Mouse (Mus musculus): Measurements from ENCODE around the gene Sh3bgrl3. TPM values are rescaled to one million over a fixed set of nuclear protein-coding genes. Genes with fewer than 3 reads are reported as not detected.

Gene Sh3bgrl3
- polyA plus RNA-seq, 1 experiment: 489 TPM

DNA sequence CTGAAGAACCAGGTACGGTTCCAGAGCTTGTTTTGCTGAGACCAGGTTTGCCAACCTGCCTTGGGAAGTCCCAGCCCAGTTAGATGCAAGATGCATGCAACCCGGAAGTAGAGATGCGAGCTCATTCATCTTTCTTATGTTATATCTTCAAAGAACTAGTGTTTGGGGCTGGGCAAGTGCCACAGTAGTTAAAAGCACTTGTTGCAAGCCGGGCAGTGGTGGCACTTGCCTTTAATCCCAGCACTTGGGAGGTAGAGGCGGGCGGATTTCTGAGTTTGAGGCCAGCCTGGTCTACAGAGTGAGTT lies 37.4 kb downstream of the Sh3bgrl3 start:
- H3K27ac ChIP-seq (ENCODE audit: insufficient read depth, low read length): no peak overlapping the region
- no peak for TF ChIP-seq POLR2A (IDR thresholded peaks at IDR 0.05; ENCODE audit: extremely low read depth, insufficient read depth, low read length)
- TF ChIP-seq CTCF (IDR thresholded peaks at IDR 0.05; ENCODE audit: extremely low read depth, insufficient read depth, low read length): no peak
- H3K4me1 ChIP-seq (ENCODE audit: control insufficient read depth, insufficient read depth, low read length): no peaks in the 10 kb centered on the region
- H3K4me3 ChIP-seq (ENCODE audit: insufficient read depth, low read length): no peak overlapping the region

DNA sequence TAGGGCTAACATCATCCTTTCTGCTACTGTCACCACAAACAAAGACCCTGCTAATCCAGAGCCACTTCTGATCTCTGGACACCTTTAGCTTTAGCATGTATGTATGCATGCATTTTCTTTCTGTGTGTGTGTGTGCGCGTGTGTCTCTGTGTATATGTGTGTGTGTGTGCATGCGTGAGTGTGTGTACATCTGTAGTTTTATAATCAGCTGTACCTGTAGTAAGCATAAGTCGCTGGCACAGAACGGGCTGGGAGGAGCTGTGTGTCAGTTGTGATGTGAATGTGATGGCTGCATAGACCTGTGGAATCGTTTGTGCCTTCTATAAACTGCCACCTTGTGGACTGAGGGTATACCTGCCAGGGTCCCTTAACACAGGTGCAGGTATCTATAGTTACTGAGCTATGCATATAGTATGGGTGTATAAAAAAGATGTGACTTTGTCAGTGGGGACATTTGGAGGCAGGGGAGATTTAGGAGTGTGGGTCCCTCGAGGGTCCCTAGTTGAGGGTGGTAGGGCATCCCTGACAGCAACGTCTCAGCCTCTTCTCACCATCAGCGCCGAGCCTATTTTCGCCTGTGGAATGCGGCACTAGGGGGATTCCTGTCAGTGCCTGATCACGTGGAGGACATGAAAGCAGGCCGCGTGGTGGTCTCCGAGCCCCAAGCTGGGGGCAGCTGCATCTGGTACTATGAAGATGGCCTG lies 37.9 kb downstream of the Sh3bgrl3 start:
- Histone ChIP-seq H3K4me1 (ENCODE audit: control insufficient read depth, insufficient read depth, low read length) (no peaks in the 10 kb centered on the region), H3K4me3 (ENCODE audit: insufficient read depth, low read length) (no peak overlapping the region), H3K27ac (ENCODE audit: insufficient read depth, low read length) (no peak overlapping the region)
- TF ChIP-seq CTCF (IDR thresholded peaks at IDR 0.05; ENCODE audit: extremely low read depth, insufficient read depth, low read length): no peak
- TF ChIP-seq POLR2A (IDR thresholded peaks at IDR 0.05; ENCODE audit: extremely low read depth, insufficient read depth, low read length): no peak

DNA sequence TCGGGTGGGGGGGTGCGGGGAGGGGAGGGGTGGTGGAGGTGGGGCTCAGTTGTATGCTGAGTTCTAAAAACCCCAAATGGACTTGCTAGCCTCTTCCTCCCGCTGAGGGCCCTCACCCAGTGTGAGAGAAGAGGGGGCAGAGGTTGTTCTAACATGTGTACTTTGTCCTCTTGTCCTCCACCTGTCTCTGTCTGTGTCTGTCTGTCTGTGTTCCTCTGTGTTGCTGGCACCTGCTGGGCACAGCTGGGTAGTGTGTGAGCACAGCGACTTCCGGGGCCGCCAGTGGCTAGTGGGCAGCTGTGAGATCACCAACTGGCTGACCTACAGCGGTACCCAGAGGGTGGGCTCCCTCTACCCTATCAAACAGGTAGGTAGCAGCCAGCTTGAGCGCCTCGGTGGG lies 39.6 kb downstream of the Sh3bgrl3 start:
- Histone ChIP-seq H3K4me1 (ENCODE audit: control insufficient read depth, insufficient read depth, low read length) (no peaks in the 10 kb centered on the region), H3K4me3 (ENCODE audit: insufficient read depth, low read length) (no peak overlapping the region), H3K27ac (ENCODE audit: insufficient read depth, low read length) (no peak overlapping the region)
- TF ChIP-seq CTCF (IDR thresholded peaks at IDR 0.05; ENCODE audit: extremely low read depth, insufficient read depth, low read length) (no peak), POLR2A (IDR thresholded peaks at IDR 0.05; ENCODE audit: extremely low read depth, insufficient read depth, low read length) (no peak)

GRCm38 (mm10) chr4:134087412-134087811 lies 41.2 kb downstream of the Sh3bgrl3 start:
- TF ChIP-seq CTCF (IDR thresholded peaks at IDR 0.05; ENCODE audit: extremely low read depth, insufficient read depth, low read length) (peak; percentile 65), POLR2A (IDR thresholded peaks at IDR 0.05; ENCODE audit: extremely low read depth, insufficient read depth, low read length) (no peak)
- Histone ChIP-seq H3K27ac (ENCODE audit: insufficient read depth, low read length) (no peak overlapping the region), H3K4me3 (ENCODE audit: insufficient read depth, low read length) (no peak overlapping the region), H3K4me1 (ENCODE audit: control insufficient read depth, insufficient read depth, low read length) (no peaks in the 10 kb centered on the region)

GRCm38 (mm10) chr4:134084999-134085398 lies 43.6 kb downstream of the Sh3bgrl3 start:
- H3K27ac ChIP-seq (ENCODE audit: insufficient read depth, low read length): no peak overlapping the region
- no peaks in the 10 kb centered on the region for H3K4me1 ChIP-seq (ENCODE audit: control insufficient read depth, insufficient read depth, low read length)
- H3K4me3 ChIP-seq (ENCODE audit: insufficient read depth, low read length): no peak overlapping the region
- no peak for TF ChIP-seq POLR2A (IDR thresholded peaks at IDR 0.05; ENCODE audit: extremely low read depth, insufficient read depth, low read length)
- TF ChIP-seq CTCF (IDR thresholded peaks at IDR 0.05; ENCODE audit: extremely low read depth, insufficient read depth, low read length): no peak

- Histone ChIP-seq H3K4me1 (ENCODE audit: control insufficient read depth, insufficient read depth, low read length) (no peaks in the 10 kb centered on the region), H3K27ac (ENCODE audit: insufficient read depth, low read length) (no peak overlapping the region), H3K4me3 (ENCODE audit: insufficient read depth, low read length) (peak overlapping the region; percentile 44)
- no peak for TF ChIP-seq POLR2A (IDR thresholded peaks at IDR 0.05; ENCODE audit: extremely low read depth, insufficient read depth, low read length)
- TF ChIP-seq CTCF (IDR thresholded peaks at IDR 0.05; ENCODE audit: extremely low read depth, insufficient read depth, low read length): no peak
Measured at GRCm38 (mm10) chr4:134082460-134082859, 46.1 kb downstream of the Sh3bgrl3 start.

DNA sequence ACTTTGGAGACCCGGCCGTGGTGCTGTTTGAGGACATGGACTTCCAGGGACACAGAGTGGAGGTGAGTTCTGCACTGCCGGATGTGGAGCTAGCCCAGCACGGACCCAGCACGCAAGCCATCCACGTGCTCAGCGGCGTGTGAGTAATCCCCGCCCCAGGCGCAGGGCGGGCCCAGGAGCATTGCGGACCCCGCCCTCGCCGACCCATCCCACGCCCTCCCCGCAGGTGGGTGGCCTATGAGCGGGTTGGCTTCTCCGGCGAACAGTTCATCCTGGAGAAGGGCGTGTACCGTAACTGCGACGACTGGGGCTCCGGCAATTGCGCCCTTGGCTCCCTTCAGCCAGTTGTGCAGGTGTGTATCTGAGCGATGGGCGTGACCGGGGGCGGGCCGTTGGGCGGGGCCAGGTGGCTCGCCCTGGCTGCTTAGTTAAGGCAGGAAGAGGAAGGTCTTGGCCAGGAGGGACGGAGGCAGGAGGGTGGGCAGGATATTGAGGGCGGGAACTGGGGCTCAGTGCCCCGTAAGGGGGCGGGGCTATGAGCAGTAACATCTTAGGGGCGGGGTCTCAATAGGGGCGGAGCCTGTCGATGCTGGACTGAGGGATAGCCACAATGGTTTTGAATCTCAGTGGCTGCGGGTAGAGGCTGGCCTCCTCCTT lies 46.7 kb downstream of the Sh3bgrl3 start:
- Histone ChIP-seq H3K4me3 (ENCODE audit: insufficient read depth, low read length) (peak overlapping the region; percentile 44), H3K4me1 (ENCODE audit: control insufficient read depth, insufficient read depth, low read length) (no peaks in the 10 kb centered on the region), H3K27ac (ENCODE audit: insufficient read depth, low read length) (no peak overlapping the region)
- TF ChIP-seq CTCF (IDR thresholded peaks at IDR 0.05; ENCODE audit: extremely low read depth, insufficient read depth, low read length): no peak
- peak; percentile 17; the same call in 1 of the 2 replicates for TF ChIP-seq POLR2A (IDR thresholded peaks at IDR 0.05; ENCODE audit: extremely low read depth, insufficient read depth, low read length)

GRCm38 (mm10) chr4:134080674-134081073 lies 47.9 kb downstream of the Sh3bgrl3 start:
- Histone ChIP-seq H3K4me3 (ENCODE audit: insufficient read depth, low read length) (no peak overlapping the region), H3K4me1 (ENCODE audit: control insufficient read depth, insufficient read depth, low read length) (no peaks in the 10 kb centered on the region), H3K27ac (ENCODE audit: insufficient read depth, low read length) (no peak overlapping the region)
- TF ChIP-seq POLR2A (IDR thresholded peaks at IDR 0.05; ENCODE audit: extremely low read depth, insufficient read depth, low read length): no peak
- no peak for TF ChIP-seq CTCF (IDR thresholded peaks at IDR 0.05; ENCODE audit: extremely low read depth, insufficient read depth, low read length)

GRCm38 (mm10) chr4:134078694-134079093 lies 49.9 kb downstream of the Sh3bgrl3 start:
- Histone ChIP-seq H3K4me3 (ENCODE audit: insufficient read depth, low read length) (no peak overlapping the region), H3K27ac (ENCODE audit: insufficient read depth, low read length) (no peak overlapping the region), H3K4me1 (ENCODE audit: control insufficient read depth, insufficient read depth, low read length) (no peaks in the 10 kb centered on the region)
- no peak for TF ChIP-seq POLR2A (IDR thresholded peaks at IDR 0.05; ENCODE audit: extremely low read depth, insufficient read depth, low read length)
- TF ChIP-seq CTCF (IDR thresholded peaks at IDR 0.05; ENCODE audit: extremely low read depth, insufficient read depth, low read length): peak; percentile 44

Other genes with a start within 250 kb of the Sh3bgrl3 start
- gene Rps6ka1, start 241.0 kb downstream of the Sh3bgrl3 start, polyA plus RNA-seq (2012; rRNA removed): 13.2 and 13.3 TPM in 2 replicates
- gene Hmgn2, start 160.1 kb downstream of the Sh3bgrl3 start, polyA plus RNA-seq (2012; rRNA removed): 158 TPM in 2 replicates
- 66.2 and 68.2 TPM in 2 replicates for gene Dhdds, start 127.9 kb downstream of the Sh3bgrl3 start, polyA plus RNA-seq (2012; rRNA removed)
- not detected in 2 replicates for gene Lin28a, start 109.9 kb downstream of the Sh3bgrl3 start, polyA plus RNA-seq (2012; rRNA removed)
- gene Zfp683, start 75.0 kb downstream of the Sh3bgrl3 start, polyA plus RNA-seq (2012; rRNA removed): not detected in 2 replicates
- 4.5 and 5.1 TPM in 2 replicates for gene Crybg2, start 68.0 kb downstream of the Sh3bgrl3 start, polyA plus RNA-seq (2012; rRNA removed)
- gene Cd52, start 33.7 kb downstream of the Sh3bgrl3 start, polyA plus RNA-seq (2012; rRNA removed): 4.2 and 5.5 TPM in 2 replicates
- gene Ubxn11, start 26.2 kb downstream of the Sh3bgrl3 start, polyA plus RNA-seq (2012; rRNA removed): 45.4 and 51.3 TPM in 2 replicates
- 16.0 and 22.2 TPM in 2 replicates for gene Cep85, start 58.3 kb upstream of the Sh3bgrl3 start, polyA plus RNA-seq (2012; rRNA removed)
- gene Gm7534, start 74.2 kb upstream of the Sh3bgrl3 start, polyA plus RNA-seq (2012; rRNA removed): not detected in 2 replicates
- 0.08 TPM in 1 of 2 replicates, not detected in the other for gene Catsper4, start 98.6 kb upstream of the Sh3bgrl3 start, polyA plus RNA-seq (2012; rRNA removed)
- gene Cnksr1, start 109.6 kb upstream of the Sh3bgrl3 start, polyA plus RNA-seq (2012; rRNA removed): 0.35 and 0.68 TPM in 2 replicates
- not detected in 2 replicates for gene E130218I03Rik, start 114.9 kb upstream of the Sh3bgrl3 start, polyA plus RNA-seq (2012; rRNA removed)
- 12.0 and 13.5 TPM in 2 replicates for gene Zfp593, start 116.8 kb upstream of the Sh3bgrl3 start, polyA plus RNA-seq (2012; rRNA removed)
- gene Gm30191, start 118.1 kb upstream of the Sh3bgrl3 start, polyA plus RNA-seq (2012; rRNA removed): not detected in 2 replicates
- 7.7 and 8.5 TPM in 2 replicates for gene Grrp1, start 125.3 kb upstream of the Sh3bgrl3 start, polyA plus RNA-seq (2012; rRNA removed)
- gene Pdik1l, start 159.1 kb upstream of the Sh3bgrl3 start, polyA plus RNA-seq (2012; rRNA removed): 8.9 and 9.1 TPM in 2 replicates
- gene Trim63, start 186.3 kb upstream of the Sh3bgrl3 start, polyA plus RNA-seq (2012; rRNA removed): 0.17 and 0.19 TPM in 2 replicates
- gene Slc30a2, start 214.4 kb upstream of the Sh3bgrl3 start, polyA plus RNA-seq (2012; rRNA removed): 0.02 and 0.06 TPM in 2 replicates

Data from cortical plate, adult 2 months (tissue).